Mouse (Mus musculus) gastrocnemius, postnatal 14 days (tissue): Measurements from ENCODE around the gene Srgap3. TPM values are rescaled to one million over a fixed set of nuclear protein-coding genes. Genes with fewer than 3 reads are reported as not detected.
"Not testable (repeated sequence)": the region's sequence is repeated elsewhere in the genome, so short reads cannot be mapped to it uniquely, and the experiment has no call there.

Source experiments
- DNase-seq: peaks from one replicate; pipeline ENCODE4 v3.0.0; 2021; ENCODE audit warnings: mixed read lengths
- intact Hi-C: fragments of 180-260 bp; cut with DNase I; formaldehyde crosslinking; loops from one replicate; pipeline ENCODE4 v1.15.1; 2025; ENCODE audit warnings: low total_unique reads
- total RNA-seq, 2 experiments: library from RNA; stranded (reverse); gene quantifications; 2 replicates each; pipeline ENCODE4 v1.2.3; 2021

Gene Srgap3
- total RNA-seq, 2 experiments from 2014 or later, result 4.1 to 5.0 TPM

DNA sequence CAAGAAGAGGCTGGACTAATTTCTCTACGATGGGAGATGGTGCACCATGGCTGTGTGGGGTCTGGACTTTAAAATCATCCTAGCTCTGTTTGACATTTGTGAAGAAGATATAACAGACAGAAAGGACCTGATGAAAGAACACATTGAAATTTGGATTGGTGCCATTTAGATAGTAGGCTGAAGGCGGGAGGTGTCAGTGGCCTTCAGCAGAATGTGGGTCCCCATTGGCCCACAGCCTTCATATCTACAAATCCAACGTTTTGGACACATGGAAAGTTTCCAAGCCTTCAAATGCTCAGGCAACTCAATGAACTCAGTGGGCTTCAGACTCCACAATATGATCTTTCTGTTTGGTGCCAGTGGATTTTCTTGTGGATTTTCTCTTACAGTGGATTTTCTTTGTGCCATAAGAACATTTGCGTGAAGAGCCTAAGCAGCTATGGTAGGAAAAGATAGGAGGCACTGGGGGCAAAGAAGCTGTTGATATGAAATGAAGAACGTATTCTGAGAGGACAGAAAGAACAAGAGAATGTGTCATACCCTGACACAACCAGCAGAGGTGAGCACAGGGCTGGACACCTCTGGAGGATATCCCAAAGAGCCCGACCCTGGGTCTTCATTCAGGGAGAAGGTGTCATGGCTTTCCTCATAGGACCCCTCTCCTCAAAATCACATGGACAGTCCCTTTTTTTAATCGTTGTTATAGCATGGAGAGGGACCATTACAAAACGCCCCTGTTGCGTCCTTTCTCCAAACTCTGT, 78.7 kb downstream of the Srgap3 start:
- no peak for DNase-seq
- intact Hi-C loops, result no loop called here

DNA sequence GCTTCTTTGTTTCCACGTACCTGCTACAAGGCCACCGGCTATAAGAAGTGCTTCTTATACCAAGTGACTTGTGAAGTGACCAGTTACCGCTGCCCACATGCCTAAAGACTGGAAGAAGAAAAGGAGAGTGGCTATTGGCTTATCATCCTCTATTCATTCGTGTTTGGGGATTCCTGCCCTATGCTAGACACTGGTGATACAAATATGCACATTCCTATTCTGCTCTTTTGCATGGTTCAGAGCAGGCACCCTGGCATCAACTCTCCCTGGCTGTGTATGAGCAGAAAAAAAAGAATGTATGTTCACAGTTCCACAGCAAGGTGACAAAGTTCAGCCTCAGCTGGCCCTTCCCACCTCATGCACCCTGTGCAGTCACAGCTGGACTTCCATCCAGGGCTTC, 81.0 kb downstream of the Srgap3 start:
- DNase-seq, result no peak
- intact Hi-C loops, result no loop called here

- peak; percentile 44 for DNase-seq
- intact Hi-C loops, result no loop called here
These were observed 82.0 kb downstream of the Srgap3 start for GRCm38 (mm10) chr6:112865021-112865531.

DNA sequence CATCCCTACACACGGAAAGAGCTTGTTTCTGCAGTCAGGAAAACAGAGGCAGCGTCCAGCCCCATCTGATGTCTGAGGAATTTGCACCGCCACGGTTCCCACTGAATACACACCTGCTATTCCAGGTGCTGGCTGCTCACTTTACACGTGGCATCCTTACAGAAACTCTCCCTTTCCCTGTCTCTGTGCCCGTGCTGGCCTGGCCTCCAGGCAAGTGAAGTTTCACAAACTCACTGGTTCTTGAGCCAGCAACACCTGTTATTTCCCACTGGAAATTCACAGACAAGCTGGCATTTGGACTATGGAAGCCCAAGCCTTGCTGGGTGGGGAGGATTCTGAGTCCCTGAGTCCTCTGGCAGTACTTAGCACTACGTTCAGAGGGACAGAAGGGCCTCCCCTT, 84.6 kb downstream of the Srgap3 start:
- intact Hi-C loops, result no loop called here

DNA sequence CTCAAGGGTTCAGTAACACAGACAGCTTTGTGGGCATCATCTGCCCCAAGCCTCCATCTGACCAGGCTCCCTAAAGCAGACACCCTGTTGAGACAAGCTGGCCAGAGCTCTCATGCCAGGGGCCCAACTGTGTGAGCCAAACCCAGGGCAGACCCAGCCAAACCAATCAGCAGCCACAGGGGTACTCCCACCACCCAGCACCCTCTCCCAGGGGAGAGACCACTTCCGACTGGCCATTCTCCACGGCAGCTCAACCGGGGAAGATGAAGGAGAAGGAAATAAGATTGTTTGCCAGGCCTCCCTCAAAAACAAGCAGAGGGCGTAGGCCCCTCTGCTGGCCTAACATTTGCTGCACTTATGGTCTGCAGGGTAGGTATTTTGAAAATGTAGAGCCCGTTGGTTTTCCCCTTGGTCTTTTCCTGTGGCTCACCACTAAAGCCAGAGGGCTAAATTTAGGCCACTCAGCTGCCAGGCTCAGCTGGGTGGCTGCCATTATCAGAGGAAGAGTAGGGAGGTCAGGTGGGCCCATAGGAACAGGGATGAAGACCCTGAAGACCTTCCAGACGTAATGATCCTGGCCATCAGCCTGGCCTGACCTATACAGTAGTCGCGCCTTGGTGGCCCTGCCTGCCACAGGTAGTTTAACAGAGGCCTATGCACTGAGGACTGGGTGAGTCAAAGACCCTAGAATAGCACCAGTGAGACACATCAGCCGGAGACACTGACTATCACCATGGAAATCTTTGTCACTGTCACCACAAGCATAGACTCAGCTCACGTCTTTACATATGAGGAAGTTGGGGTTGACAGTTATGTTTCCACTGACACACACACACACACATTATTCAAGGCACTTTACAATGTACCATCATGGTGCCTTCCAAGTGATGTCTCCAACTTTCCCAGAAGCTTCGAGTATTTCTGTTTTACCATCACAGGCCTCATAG, 85.4 kb downstream of the Srgap3 start:
- DNase-seq, result no peak
- intact Hi-C loops, result no loop called here

More for the DNA sequence above, 84.6 kb downstream of the Srgap3 start:
- DNase-seq, result no peak

DNA sequence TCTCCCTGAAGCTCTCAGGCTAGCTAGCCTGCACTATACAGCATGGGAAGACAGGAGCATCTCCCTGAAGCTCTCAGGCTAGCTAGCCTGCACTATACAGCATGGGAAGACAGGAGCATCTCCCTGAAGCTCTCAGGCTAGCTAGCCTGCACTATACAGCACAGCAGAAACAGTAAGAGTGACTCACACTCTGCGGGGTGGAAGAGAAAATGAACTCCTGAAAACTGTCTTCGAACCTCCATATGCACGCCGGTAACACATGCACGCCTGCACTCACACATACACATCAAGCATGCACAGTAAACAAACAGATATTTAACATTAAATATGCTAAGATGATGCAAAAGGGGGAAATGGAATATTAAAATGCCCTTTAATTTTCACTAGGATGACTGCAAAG, 86.8 kb downstream of the Srgap3 start:
- DNase-seq, intact Hi-C loops: not testable (repeated sequence)

GRCm38 (mm10) chr6:112857057-112857456, 90.0 kb downstream of the Srgap3 start:
- intact Hi-C loops, result no loop called here
- no peak for DNase-seq

DNA sequence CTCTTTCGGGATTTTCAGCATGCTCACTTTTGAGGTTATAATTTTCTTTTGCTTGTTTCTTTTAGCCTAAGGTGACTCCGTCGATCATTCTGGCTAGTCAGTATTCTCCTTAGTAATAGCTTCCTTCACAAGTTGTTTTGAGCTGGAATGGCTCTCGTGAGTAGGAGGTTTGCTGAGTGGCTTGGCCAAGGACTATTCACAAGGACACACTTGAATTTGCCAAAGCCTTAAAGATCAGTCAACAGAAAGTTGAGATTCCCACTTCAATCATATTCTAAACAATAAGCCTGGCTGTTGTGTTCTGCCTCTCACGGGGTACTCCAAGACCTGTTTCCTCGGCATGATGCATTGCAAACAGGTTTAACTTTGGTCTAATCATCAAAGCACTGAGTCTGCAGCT, 91.9 kb downstream of the Srgap3 start:
- intact Hi-C loops, result no loop called here
- DNase-seq, result no peak

GRCm38 (mm10) chr6:112852261-112853235, 94.5 kb downstream of the Srgap3 start:
- intact Hi-C loops, result no loop called here
- DNase-seq, result no peak

- intact Hi-C loops, result no loop called here
These were observed 96.3 kb downstream of the Srgap3 start for GRCm38 (mm10) chr6:112850745-112851144.

DNA sequence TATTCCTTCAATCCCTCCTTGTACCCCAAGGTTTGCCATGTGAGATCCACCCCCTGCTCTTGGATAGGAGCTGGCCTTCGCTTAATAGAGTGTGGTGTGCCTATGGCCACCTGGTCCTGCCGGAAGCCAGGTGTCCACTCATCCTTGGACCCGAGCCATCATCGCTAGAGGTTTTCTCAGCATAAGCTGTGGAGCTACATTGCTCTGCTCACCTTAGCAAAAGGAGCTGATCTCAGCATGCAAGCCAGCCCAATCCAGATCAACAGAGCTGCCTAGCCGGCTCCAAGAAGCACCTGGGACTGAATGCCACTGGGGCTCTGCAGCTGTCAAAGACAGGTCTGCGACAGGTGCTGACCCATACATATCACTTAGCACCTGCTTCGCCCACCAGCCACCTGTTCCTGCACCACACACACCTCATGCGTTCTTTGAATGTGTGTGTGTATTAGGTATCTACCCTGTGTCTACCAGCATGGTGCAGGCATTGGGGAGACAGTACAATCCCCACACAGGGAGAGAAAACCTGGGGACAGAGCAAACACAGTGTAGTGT, 98.4 kb downstream of the Srgap3 start:
- intact Hi-C loops, result no loop called here
- no peak for DNase-seq

More at GRCm38 (mm10) chr6:112850745-112851144, 96.3 kb downstream of the Srgap3 start:
- DNase-seq, result peak; percentile 33

DNA sequence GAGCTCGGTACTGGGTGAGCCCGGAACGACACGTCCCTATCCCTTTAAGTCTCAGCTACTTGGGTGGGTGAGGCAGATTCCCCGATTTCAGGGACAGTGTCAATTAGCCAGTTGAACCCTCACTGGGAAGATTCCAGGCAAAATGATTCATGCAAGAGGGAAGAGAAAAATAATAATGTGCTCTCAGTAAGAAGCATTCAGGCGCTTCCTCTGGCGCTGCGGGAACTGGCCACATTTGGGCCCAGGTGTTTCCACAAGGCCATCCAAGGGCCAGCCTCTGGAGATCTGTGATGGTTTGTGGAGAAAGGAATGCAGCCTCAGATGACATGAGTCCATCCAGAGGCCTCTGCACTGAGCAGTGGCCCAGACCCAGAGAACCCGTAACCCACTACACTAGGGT, 100.2 kb downstream of the Srgap3 start:
- intact Hi-C loops, result no loop called here
- peak; percentile 47 for DNase-seq

DNA sequence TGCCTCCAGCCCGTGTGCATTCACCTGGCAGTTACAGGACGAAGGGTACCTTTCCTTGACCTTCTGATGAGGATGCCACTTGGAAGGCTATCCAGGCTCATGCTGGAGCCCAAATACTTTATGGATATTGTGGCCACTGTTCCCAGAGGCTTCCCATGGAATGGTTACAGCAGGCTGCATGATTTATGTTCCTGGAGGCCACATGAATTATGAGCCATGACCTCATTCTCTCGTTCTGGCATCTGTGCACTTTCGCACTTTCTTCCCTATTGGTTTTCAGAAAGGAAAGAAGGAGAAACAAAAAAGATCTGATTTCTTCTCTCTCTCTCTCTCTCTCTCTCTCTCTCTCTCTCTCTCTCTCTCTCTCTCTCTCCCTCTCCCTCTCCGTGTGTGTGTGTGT, 104.6 kb downstream of the Srgap3 start:
- no peak for DNase-seq
- intact Hi-C loops, result no loop called here

DNA sequence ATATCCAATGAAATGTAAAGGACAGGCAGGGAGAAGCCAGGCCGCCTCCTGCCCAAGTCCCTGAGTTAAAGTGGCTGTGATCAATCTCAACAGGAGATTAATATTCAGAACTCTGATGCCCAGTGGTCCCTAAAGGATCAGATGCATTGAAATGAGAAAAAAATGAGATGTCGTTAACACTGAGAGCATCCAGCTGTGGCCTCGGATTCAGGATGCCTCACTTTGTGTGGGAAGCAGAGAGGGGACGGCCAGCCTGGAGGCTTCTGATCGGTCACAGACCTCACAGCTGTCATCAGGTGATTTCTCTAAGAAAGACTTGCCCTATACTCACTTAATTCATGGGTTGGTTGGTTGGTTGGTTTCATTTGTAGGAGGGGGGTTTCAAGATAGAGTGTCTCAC, 106.7 kb downstream of the Srgap3 start:
- intact Hi-C loops, result no loop called here
- no peak for DNase-seq

DNA sequence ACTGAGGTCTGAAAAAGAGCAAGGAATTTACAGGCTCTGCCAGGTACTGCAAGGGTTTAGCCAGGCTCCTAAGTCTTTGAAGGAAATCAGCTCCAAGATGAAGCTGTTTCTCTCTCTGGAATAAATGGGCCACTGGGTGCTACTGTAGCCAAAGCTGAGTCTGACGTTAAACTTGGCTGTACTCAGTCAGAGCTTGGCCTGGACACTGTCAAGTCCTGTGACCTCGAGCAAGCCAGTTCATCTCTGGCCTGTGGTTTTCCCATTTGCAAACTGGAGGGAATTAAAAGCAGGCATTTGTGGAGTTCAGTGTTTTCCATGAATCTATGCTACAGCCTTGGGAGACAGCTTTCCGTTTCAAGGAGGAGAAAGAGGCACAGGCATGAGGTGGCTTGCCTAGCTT, 107.7 kb downstream of the Srgap3 start:
- peak; percentile 25 for DNase-seq
- intact Hi-C loops, result no loop called here

- intact Hi-C loops, result no loop called here
- DNase-seq, result peak; percentile 58
These were observed 108.2 kb downstream of the Srgap3 start for GRCm38 (mm10) chr6:112838879-112839278.

- DNase-seq, result no peak
- intact Hi-C loops, result no loop called here
These were observed 110.4 kb downstream of the Srgap3 start for GRCm38 (mm10) chr6:112836712-112837111.

- intact Hi-C loops, result no loop called here
- DNase-seq, result no peak
These were observed 111.7 kb downstream of the Srgap3 start for GRCm38 (mm10) chr6:112835413-112835812.

- intact Hi-C loops, result no loop called here
These were observed 112.6 kb downstream of the Srgap3 start for GRCm38 (mm10) chr6:112834430-112834829.

More at GRCm38 (mm10) chr6:112834430-112834829, 112.6 kb downstream of the Srgap3 start:
- DNase-seq, result no peak
